ENCODE assay signal across 18 mouse cellular contexts in the genomic region with DNA sequence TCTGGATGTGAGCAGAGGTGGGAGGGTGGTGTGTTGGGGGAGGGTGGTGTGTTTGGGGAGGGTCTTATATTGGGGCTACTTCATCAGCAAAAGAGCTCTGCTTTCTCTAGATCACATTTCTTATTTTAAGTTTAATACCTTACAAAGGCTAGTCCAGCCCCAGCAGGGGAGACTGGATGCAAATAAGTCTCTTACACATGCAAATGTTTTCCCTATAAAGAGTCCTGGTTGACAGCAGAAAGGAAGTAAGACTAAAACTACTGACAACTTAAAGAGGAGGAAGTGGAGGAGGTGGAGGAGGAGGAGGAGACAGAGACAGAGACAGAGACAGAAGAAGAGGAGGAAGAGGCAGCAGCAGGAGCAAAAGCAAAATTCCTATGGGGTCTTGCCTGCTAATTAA.
"Had no signal": no experiment of that assay in that cellular context is flagged by ENCODE, and none has a peak within 500 bp of the region (broad histone marks: within the 10 kb centered on the region; RNA-seq: fewer than 3 reads in every experiment).

No protein-coding gene starts in this region.

- H3K4me3 ChIP-seq: kidney, embryonic 15.5 days; left cerebral cortex, adult 2 months; liver, embryonic 13.5 days; midbrain, embryonic 12.5 days; myocyte; neural tube, embryonic 13.5 days had no signal

- DNase-seq: kidney, adult 8-10 months; kidney, postnatal 10 days; kidney, postnatal 4 days; layer of hippocampus, postnatal 36 days; liver, embryonic 13.5 days; lung, adult 2 months; lung, postnatal 14 days; lung, postnatal 4 days; retina, postnatal 1 day; right cerebral cortex, postnatal 25 days; thymus, adult 18-20 months; thymus, postnatal 36 days had no signal

- H3K9ac ChIP-seq: kidney, embryonic 15.5 days; liver, embryonic 13.5 days; midbrain, embryonic 12.5 days; neural tube, embryonic 13.5 days had no signal

- H3K27ac ChIP-seq: kidney, embryonic 15.5 days; left cerebral cortex, adult 2 months; liver, embryonic 13.5 days; midbrain, embryonic 12.5 days; neural tube, embryonic 13.5 days had no signal

- H3K36me3 ChIP-seq: kidney, embryonic 15.5 days; liver, embryonic 13.5 days; midbrain, embryonic 12.5 days; neural tube, embryonic 13.5 days had no signal

- H3K27me3 ChIP-seq: liver, embryonic 13.5 days; midbrain, embryonic 12.5 days; neural tube, embryonic 13.5 days had no signal

- H3K4me1 ChIP-seq: liver, embryonic 13.5 days had no signal

- ATAC-seq: midbrain, embryonic 16.5 days had no signal

- H3K9me3 ChIP-seq: kidney, embryonic 15.5 days; liver, embryonic 13.5 days; midbrain, embryonic 12.5 days; neural tube, embryonic 13.5 days had no signal
